Mouse (Mus musculus): Measurements from ENCODE around the gene Mindy4.

DNA sequence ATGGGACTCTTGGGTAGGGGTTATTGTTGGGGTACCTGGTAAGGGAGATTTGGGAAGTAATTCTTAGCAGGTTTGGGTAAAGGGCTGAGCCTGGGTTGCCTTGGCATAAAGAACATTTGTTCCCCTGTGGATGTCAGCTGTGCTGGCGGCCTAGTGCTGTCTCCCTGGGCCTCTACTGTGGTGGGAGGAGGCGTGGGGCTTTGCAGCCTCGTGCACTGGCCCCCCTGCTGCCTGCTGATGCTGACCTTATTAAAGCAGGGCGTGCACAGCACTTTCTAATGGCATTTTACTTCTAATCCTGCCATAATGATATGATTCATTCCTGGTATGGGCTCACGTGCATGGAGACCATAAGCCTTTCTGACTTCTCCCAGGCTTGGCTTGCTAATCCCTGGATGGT lies 82.0 kb downstream of the Mindy4 start:
- TF ChIP-seq CTCF (IDR thresholded peaks at IDR 0.05; ENCODE audit: low read depth, low read length) (no peak), GATA1 (IDR thresholded peaks at IDR 0.05; ENCODE audit: borderline replicate concordance, low read length) (no peak), TAL1 (conservative IDR thresholded peaks at IDR 0.05; ENCODE audit: low read depth, low read length) (no peak)

Measured in G1E (cell line).